Comparison of ENCODE assay signal across 9 mouse cellular contexts in the genomic region with DNA sequence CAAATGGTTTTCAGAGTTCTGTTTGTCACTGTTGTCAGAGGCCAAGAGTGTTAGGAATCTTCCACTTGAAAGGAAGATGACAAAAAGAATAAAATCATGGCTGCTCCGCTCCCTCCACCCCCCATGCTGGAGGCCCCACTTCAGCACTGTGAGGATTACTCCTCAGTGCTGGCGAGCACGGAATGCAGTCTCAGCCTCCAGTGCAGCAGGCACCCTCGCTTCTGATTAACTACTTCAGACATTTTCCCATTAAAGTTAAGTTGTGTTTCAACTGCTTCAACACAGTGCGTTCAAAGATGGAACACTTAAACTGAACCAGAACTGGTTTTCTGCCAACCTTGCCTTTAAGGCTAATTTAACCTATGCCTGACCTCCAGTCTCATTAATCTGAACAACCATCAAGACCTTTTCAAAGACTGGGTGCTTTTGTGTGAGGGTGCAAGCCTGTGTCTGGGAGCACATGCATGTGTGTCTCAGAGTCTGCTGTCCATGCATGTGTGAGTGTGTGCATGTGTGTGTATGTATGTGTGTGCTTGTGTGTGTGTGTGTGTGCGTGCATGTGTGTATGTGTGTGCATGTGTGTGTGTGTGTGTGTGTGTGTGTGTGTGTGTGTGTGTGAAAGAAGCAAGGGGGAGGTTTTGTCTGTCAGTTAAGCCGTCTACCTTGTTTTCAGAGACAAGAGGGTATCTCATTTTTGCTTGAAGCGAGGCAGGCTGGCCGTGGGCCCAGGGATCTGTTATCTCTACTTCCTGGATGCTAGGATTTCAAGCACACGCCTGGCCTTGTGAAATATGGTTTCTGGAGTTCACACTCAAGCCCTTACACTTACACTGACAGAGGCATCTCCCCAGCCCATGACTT. TPM values are rescaled to one million over a fixed set of nuclear protein-coding genes. Genes with fewer than 3 reads are reported as not detected.
A peak's percentile ranks its signal among the peaks of the same experiment; 100 is the strongest.
DNase-seq lines count a peak whose midpoint lies in the region; ATAC-seq and TF ChIP-seq lines count a peak whose summit lies in the region.
"Had no signal": no experiment of that assay in that cellular context is flagged by ENCODE, and none has a peak within 500 bp of the region (broad histone marks: within the 10 kb centered on the region; RNA-seq: fewer than 3 reads in every experiment).

No protein-coding gene starts in this region.

- peaks cover 0 to 17% of the 10 kb centered on the region in 2 experiments; a peak in 2 of 4 replicates for H3K36me3 ChIP-seq in MEL (ENCODE audit: control insufficient read depth in 1 of 2, insufficient read depth in 2 of 2, low read length in 2 of 2)
- peaks cover 14% of the 10 kb centered on the region for H3K36me3 ChIP-seq in embryonic facial prominence, embryonic 10.5 days (replicated peaks)
- peaks cover 3% of the 10 kb centered on the region; the same call in 1 of the 2 replicates for H3K36me3 ChIP-seq in hindbrain, embryonic 12.5 days
- H3K36me3 ChIP-seq in limb, embryonic 14.5 days (ENCODE audit: control insufficient read depth, insufficient read depth, low read length) = no peaks in the 10 kb centered on the region
- H3K36me3 ChIP-seq in stomach, postnatal 0 days (ENCODE audit: control insufficient read depth, insufficient read depth, low read length) = no peaks in the 10 kb centered on the region

- no peak for TF ChIP-seq CTCF in MEL (IDR thresholded peaks at IDR 0.05 in 2 of 3, conservative IDR thresholded peaks at IDR 0.05 in 1 of 3; ENCODE audit: control insufficient read depth in 1 of 3, insufficient read depth in 1 of 3, low read depth in 2 of 3, low read length in 3 of 3, poor library complexity in 1 of 3, severe bottlenecking in 1 of 3)
- TF ChIP-seq CTCF in stomach, postnatal 0 days (IDR thresholded peaks at IDR 0.05; ENCODE audit: low read depth) = no peak

- H3K27ac ChIP-seq in MEL (ENCODE audit: control insufficient read depth, low read depth, low read length) = no peak overlapping the region; the same call in 1 of the 2 replicates
- peak overlapping the region; percentile 70 for H3K27ac ChIP-seq in embryonic facial prominence, embryonic 10.5 days (replicated peaks)
- peak overlapping the region; percentile 52 for H3K27ac ChIP-seq in hindbrain, embryonic 12.5 days
- H3K27ac ChIP-seq in limb, embryonic 14.5 days (replicated peaks; ENCODE audit: low read depth, low read length) = peak overlapping the region; percentile 58; the same call in 1 of the 2 replicates
- no peak overlapping the region for H3K27ac ChIP-seq in stomach, postnatal 0 days (replicated peaks)

- TF ChIP-seq EP300 in MEL (IDR thresholded peaks at IDR 0.05; ENCODE audit: low read depth in 1 of 2, low read length in 2 of 2) = peak; percentile 28 to 66; a peak in 3 of 4 replicates
- no peak for TF ChIP-seq EP300 in stomach, postnatal 0 days (optimal IDR thresholded peaks at IDR 0.05)

- no peak overlapping the region for H3K4me2 ChIP-seq in hindbrain, embryonic 12.5 days (replicated peaks)
- H3K4me2 ChIP-seq in limb, embryonic 14.5 days (replicated peaks; ENCODE audit: low read depth, low read length, severe bottlenecking) = no peak overlapping the region; the same call in 1 of the 2 replicates
- H3K4me2 ChIP-seq in stomach, postnatal 0 days (replicated peaks; ENCODE audit: low read depth) = no peak overlapping the region

- H3K9ac ChIP-seq in MEL (ENCODE audit: control insufficient read depth, low read depth, low read length, poor library complexity, severe bottlenecking) = no peak overlapping the region
- no peak overlapping the region; the same call in 1 of the 2 replicates for H3K9ac ChIP-seq in hindbrain, embryonic 12.5 days
- no peak overlapping the region for H3K9ac ChIP-seq in limb, embryonic 14.5 days (ENCODE audit: low read depth, low read length, severe bottlenecking)
- H3K9ac ChIP-seq in stomach, postnatal 0 days (ENCODE audit: low read length) = no peak overlapping the region

- 41% methylated on average over 10 of the region's 10 CpGs for WGBS in embryonic facial prominence, embryonic 10.5 days
- 35% methylated on average over 10 of the region's 10 CpGs for WGBS in hindbrain, embryonic 12.5 days
- 27% methylated on average over 10 of the region's 10 CpGs for WGBS in limb, embryonic 14.5 days
- WGBS in stomach, postnatal 0 days = 39% methylated on average over 10 of the region's 10 CpGs

- peaks cover 9 to 20% of the 10 kb centered on the region in 2 experiments for H3K4me1 ChIP-seq in MEL (ENCODE audit: control insufficient read depth in 1 of 2, insufficient read depth in 2 of 2, low read length in 2 of 2)
- peaks cover 75% of the 10 kb centered on the region for H3K4me1 ChIP-seq in embryonic facial prominence, embryonic 10.5 days
- H3K4me1 ChIP-seq in hindbrain, embryonic 12.5 days = peaks cover 42% of the 10 kb centered on the region
- H3K4me1 ChIP-seq in limb, embryonic 14.5 days (ENCODE audit: control insufficient read depth, insufficient read depth, low read length) = peaks cover 44% of the 10 kb centered on the region
- H3K4me1 ChIP-seq in stomach, postnatal 0 days (replicated peaks; ENCODE audit: control insufficient read depth, insufficient read depth) = peaks cover 11% of the 10 kb centered on the region; the same call in 1 of the 2 replicates

- no peaks in the 10 kb centered on the region for H3K79me2 ChIP-seq in MEL (ENCODE audit: control insufficient read depth, insufficient read depth, low read length, poor library complexity)

- no peaks in the 10 kb centered on the region for H3K27me3 ChIP-seq in MEL (ENCODE audit: control insufficient read depth in 1 of 2, insufficient read depth in 2 of 2, low read length in 2 of 2)
- no peaks in the 10 kb centered on the region for H3K27me3 ChIP-seq in embryonic facial prominence, embryonic 10.5 days (replicated peaks; ENCODE audit: low read depth, poor library complexity, severe bottlenecking)
- no peaks in the 10 kb centered on the region for H3K27me3 ChIP-seq in hindbrain, embryonic 12.5 days
- H3K27me3 ChIP-seq in limb, embryonic 14.5 days (ENCODE audit: control insufficient read depth, insufficient read depth, low read length) = no peaks in the 10 kb centered on the region
- no peaks in the 10 kb centered on the region for H3K27me3 ChIP-seq in stomach, postnatal 0 days (ENCODE audit: control insufficient read depth, insufficient read depth, low read length)

- peak; percentile 84 for DNase-seq in MEL (ENCODE audit: low read depth, low spot score)
- no peak for DNase-seq in embryonic facial prominence, embryonic 10.5 days (ENCODE audit: low spot score)
- DNase-seq in limb, embryonic 14.5 days (ENCODE audit: low spot score) = peak; percentile 27
- peak; percentile 46 for DNase-seq in stomach, postnatal 0 days (ENCODE audit: low spot score)
- no peak for DNase-seq in thymus, postnatal 10 days (ENCODE audit: low spot score in 2 of 2)
- DNase-seq in right cerebral cortex, postnatal 14 days = no peak
- DNase-seq in right cerebral cortex, postnatal 36 days (ENCODE audit: low spot score in 2 of 2) = no peak

- no peak overlapping the region; a peak in 1 of 4 replicates for H3K4me3 ChIP-seq in MEL (ENCODE audit: control insufficient read depth in 1 of 2, insufficient read depth in 1 of 2, low read depth in 2 of 2, low read length in 2 of 2)
- no peak overlapping the region for H3K4me3 ChIP-seq in embryonic facial prominence, embryonic 10.5 days
- no peak overlapping the region for H3K4me3 ChIP-seq in hindbrain, embryonic 12.5 days
- no peak overlapping the region for H3K4me3 ChIP-seq in limb, embryonic 14.5 days (replicated peaks; ENCODE audit: low read length)
- no peak overlapping the region for H3K4me3 ChIP-seq in stomach, postnatal 0 days (ENCODE audit: low read depth, low read length)
- H3K4me3 ChIP-seq: myocyte had no signal

- no peak for TF ChIP-seq POLR2A in MEL (IDR thresholded peaks at IDR 0.05; ENCODE audit: control insufficient read depth in 1 of 2, insufficient read depth in 1 of 2, low read depth in 1 of 2, low read length in 2 of 2, poor library complexity in 1 of 2)
- TF ChIP-seq POLR2A in limb, embryonic 14.5 days (IDR thresholded peaks at IDR 0.05; ENCODE audit: borderline replicate concordance, extremely low read depth, insufficient read depth, insufficient read length) = no peak

- no peak for TF ChIP-seq RAD21 in MEL (IDR thresholded peaks at IDR 0.05; ENCODE audit: low read depth, low read length)

- no peaks in the 10 kb centered on the region for H3K9me3 ChIP-seq in MEL (replicated peaks; ENCODE audit: insufficient read depth, low read length)
- no peaks in the 10 kb centered on the region for H3K9me3 ChIP-seq in embryonic facial prominence, embryonic 10.5 days
- no peaks in the 10 kb centered on the region for H3K9me3 ChIP-seq in hindbrain, embryonic 12.5 days (replicated peaks)
- no peaks in the 10 kb centered on the region for H3K9me3 ChIP-seq in limb, embryonic 14.5 days (ENCODE audit: control insufficient read depth, low read length)
- H3K9me3 ChIP-seq in stomach, postnatal 0 days (ENCODE audit: control insufficient read depth, low read length) = no peaks in the 10 kb centered on the region

- no peak for ATAC-seq in hindbrain, embryonic 12.5 days (ENCODE audit: low FRiP score)
- peak; percentile 47 for ATAC-seq in limb, embryonic 14.5 days (ENCODE audit: low FRiP score, low read depth)
- no peak for ATAC-seq in stomach, postnatal 0 days (ENCODE audit: low FRiP score, low TSS enrichment)

TF ChIP-seq in MEL, 35 proteins besides CTCF, POLR2A, EP300 and RAD21 (continues in another document):
- TF ChIP-seq SIN3A (IDR thresholded peaks at IDR 0.05; ENCODE audit: low read length) (peak; percentile 43; the same call in 1 of the 2 replicates), E2F4 (IDR thresholded peaks at IDR 0.05; ENCODE audit: borderline replicate concordance, low read depth, low read length) (no peak), TCF12 (IDR thresholded peaks at IDR 0.05; ENCODE audit: low read depth, low read length) (peak; percentile 61; the same call in 1 of the 2 replicates), ZMIZ1 (IDR thresholded peaks at IDR 0.05; ENCODE audit: low read depth, low read length) (no peak), POLR2AphosphoS2 (IDR thresholded peaks at IDR 0.05; ENCODE audit: low read length) (no peak), USF2 (IDR thresholded peaks at IDR 0.05; ENCODE audit: borderline replicate concordance in 1 of 2, insufficient read depth in 1 of 2, low read depth in 1 of 2, low read length in 2 of 2) (no peak), ZC3H11A (IDR thresholded peaks at IDR 0.05; ENCODE audit: low read depth, low read length) (no peak), UBTF (IDR thresholded peaks at IDR 0.05; ENCODE audit: borderline replicate concordance, insufficient read depth, low read depth, low read length) (no peak)

RNA-seq across cellular contexts. Expression of gene Sh3rf1, which starts 51.2 kb away (rescaled TPM):
- 1.5 and 1.8 TPM in 2 replicates for total RNA-seq in MEL (2012; rRNA removed)
- polyA plus RNA-seq in MEL (2012; ENCODE audit: insufficient read depth in 1 of 2, insufficient read length in 2 of 2, low read depth in 1 of 2, low replicate concordance in 2 of 2, missing spikeins in 1 of 2) = 1 to 10 TPM in 1 of 2 experiments, not detected in 1; 5.9 TPM
- polyA plus RNA-seq in embryonic facial prominence, embryonic 10.5 days (2016; fragmentation: Nextera tagmentation; extraction: Ambion mirVana) = 17.0 and 17.4 TPM in 2 replicates
- polyA plus RNA-seq in hindbrain, embryonic 12.5 days (2016; fragmentation: Nextera tagmentation; extraction: Ambion mirVana) = 28.1 and 29.7 TPM in 2 replicates
- polyA plus RNA-seq in limb, embryonic 14.5 days (2012; rRNA removed) = 8.8 and 9.9 TPM in 2 replicates
- polyA plus RNA-seq in limb, embryonic 14.5 days (2014; fragmentation: Nextera tagmentation; extraction: Ambion mirVana) = 12.8 and 15.2 TPM in 2 replicates
- polyA plus RNA-seq in stomach, postnatal 0 days (2015; fragmentation: Nextera tagmentation; extraction: Ambion mirVana) = 4.8 and 5.0 TPM in 2 replicates

Comparison
In these comparisons a context has a peak if more than half of its experiments do, and no peak if none do; other contexts are left out.
1. DNase-seq: peak in MEL (single experiment), limb, embryonic 14.5 days (single experiment) and stomach, postnatal 0 days (single experiment); none in embryonic facial prominence, embryonic 10.5 days (single experiment), thymus, postnatal 10 days (0 of 2), right cerebral cortex, postnatal 14 days (single experiment) and right cerebral cortex, postnatal 36 days (0 of 2).
2. H3K27ac ChIP-seq: peak in embryonic facial prominence, embryonic 10.5 days (single experiment), hindbrain, embryonic 12.5 days (single experiment) and limb, embryonic 14.5 days (single experiment); none in MEL (single experiment) and stomach, postnatal 0 days (single experiment).